Mouse (Mus musculus): Measurements from ENCODE around the gene D5Ertd579e.

- TF ChIP-seq CTCF (conservative IDR thresholded peaks at IDR 0.05; ENCODE audit: low read length) (no peak), POU5F1 (IDR thresholded peaks at IDR 0.05; ENCODE audit: borderline replicate concordance, low read length) (no peak), NANOG (IDR thresholded peaks at IDR 0.05; ENCODE audit: borderline replicate concordance, low read length) (no peak)
Measured at GRCm38 (mm10) chr5:36728403-36729085, 32.7 kb upstream of the D5Ertd579e start.

Data from E14TG2a.4 (cell line).